Mouse (Mus musculus): Measurements from ENCODE around the gene Aldh16a1. TPM values are rescaled to one million over a fixed set of nuclear protein-coding genes. Genes with fewer than 3 reads are reported as not detected.
"Not testable (repeated sequence)": the region's sequence is repeated elsewhere in the genome, so short reads cannot be mapped to it uniquely, and the experiment has no call there.

The Aldh16a1 gene
- polyA plus RNA-seq, 2 experiments = 40.0 to 45.6 TPM

GRCm38 (mm10) chr7:45112529-45112928 lies 41.9 kb downstream of the Aldh16a1 start:
- Histone ChIP-seq H3K4me3 (replicated peaks; ENCODE audit: low read length) (no peak overlapping the region), H3K27ac (replicated peaks; ENCODE audit: low read depth, low read length) (no peak overlapping the region), H3K9me3 (ENCODE audit: control insufficient read depth, low read length) (no peaks in the 10 kb centered on the region), H3K4me1 (ENCODE audit: control insufficient read depth, insufficient read depth, low read length) (no peaks in the 10 kb centered on the region), H3K4me2 (replicated peaks; ENCODE audit: low read depth, low read length, severe bottlenecking) (no peak overlapping the region), H3K27me3 (ENCODE audit: control insufficient read depth, insufficient read depth, low read length) (no peaks in the 10 kb centered on the region), H3K36me3 (ENCODE audit: control insufficient read depth, insufficient read depth, low read length) (no peaks in the 10 kb centered on the region), H3K9ac (ENCODE audit: low read depth, low read length, severe bottlenecking) (no peak overlapping the region)
- ATAC-seq (ENCODE audit: low FRiP score, low read depth) (no peak), DNase-seq (ENCODE audit: low spot score) (no peak)
- WGBS = 50% methylated on average over 3 of the region's 3 CpGs
- TF ChIP-seq POLR2A (IDR thresholded peaks at IDR 0.05; ENCODE audit: borderline replicate concordance, extremely low read depth, insufficient read depth, insufficient read length) = no peak

- ATAC-seq (ENCODE audit: low FRiP score, low read depth) = no peak
- TF ChIP-seq POLR2A (IDR thresholded peaks at IDR 0.05; ENCODE audit: borderline replicate concordance, extremely low read depth, insufficient read depth, insufficient read length) = no peak
- Histone ChIP-seq H3K36me3 (ENCODE audit: control insufficient read depth, insufficient read depth, low read length) (no peaks in the 10 kb centered on the region), H3K27ac (replicated peaks; ENCODE audit: low read depth, low read length) (no peak overlapping the region), H3K4me3 (replicated peaks; ENCODE audit: low read length) (no peak overlapping the region), H3K4me2 (replicated peaks; ENCODE audit: low read depth, low read length, severe bottlenecking) (no peak overlapping the region), H3K9me3 (ENCODE audit: control insufficient read depth, low read length) (no peaks in the 10 kb centered on the region), H3K9ac (ENCODE audit: low read depth, low read length, severe bottlenecking) (no peak overlapping the region), H3K27me3 (ENCODE audit: control insufficient read depth, insufficient read depth, low read length) (no peaks in the 10 kb centered on the region), H3K4me1 (ENCODE audit: control insufficient read depth, insufficient read depth, low read length) (no peaks in the 10 kb centered on the region)
- WGBS = 39% methylated on average over 2 of the region's 2 CpGs
- no peak for DNase-seq (ENCODE audit: low spot score)
Measured at GRCm38 (mm10) chr7:45111940-45112339, 42.4 kb downstream of the Aldh16a1 start.

- H3K9ac ChIP-seq (ENCODE audit: low read depth, low read length, severe bottlenecking); H3K4me3 ChIP-seq (replicated peaks; ENCODE audit: low read length); DNase-seq (ENCODE audit: low spot score); H3K36me3 ChIP-seq (ENCODE audit: control insufficient read depth, insufficient read depth, low read length); H3K4me2 ChIP-seq (replicated peaks; ENCODE audit: low read depth, low read length, severe bottlenecking); H3K27ac ChIP-seq (replicated peaks; ENCODE audit: low read depth, low read length); H3K27me3 ChIP-seq (ENCODE audit: control insufficient read depth, insufficient read depth, low read length); H3K9me3 ChIP-seq (ENCODE audit: control insufficient read depth, low read length); H3K4me1 ChIP-seq (ENCODE audit: control insufficient read depth, insufficient read depth, low read length); ATAC-seq (ENCODE audit: low FRiP score, low read depth): not testable (repeated sequence)
- 89% methylated on average over 4 of the region's 4 CpGs for WGBS
Measured at GRCm38 (mm10) chr7:45110089-45110488, 44.3 kb downstream of the Aldh16a1 start.

DNA sequence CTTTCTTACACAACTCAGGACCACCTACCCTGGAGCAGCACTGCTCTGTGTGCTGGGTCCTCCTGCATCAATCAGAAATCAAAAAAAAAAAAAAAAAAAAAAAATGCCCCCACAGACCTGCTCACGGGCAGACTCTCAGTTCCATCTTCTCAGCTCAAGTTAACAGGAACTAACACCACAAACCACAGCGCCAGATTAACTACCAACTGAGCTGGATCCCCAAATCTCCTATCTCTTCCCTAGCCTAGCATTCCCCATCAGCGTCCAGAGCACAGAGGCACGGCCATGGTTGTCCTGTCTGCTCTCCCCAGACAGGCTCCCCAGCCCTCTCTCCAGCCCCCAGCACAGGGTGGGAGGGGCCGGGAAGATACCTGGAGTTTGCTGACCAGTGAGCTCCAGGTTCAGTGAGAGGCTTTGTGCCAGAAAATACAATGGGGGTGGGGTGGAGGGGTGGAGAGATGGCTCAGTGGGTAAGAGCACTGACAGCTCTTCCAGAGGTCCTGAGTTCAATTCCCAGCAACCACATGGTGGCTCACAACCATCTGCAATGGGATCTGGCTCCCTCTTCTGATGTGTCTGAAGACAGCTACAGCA lies 47.2 kb downstream of the Aldh16a1 start:
- 59% methylated on average over 5 of the region's 5 CpGs for WGBS
- DNase-seq (ENCODE audit: low spot score) = no peak
- H3K27ac ChIP-seq (replicated peaks; ENCODE audit: low read depth, low read length) = no peak overlapping the region

GRCm38 (mm10) chr7:45106441-45106840 lies 47.9 kb downstream of the Aldh16a1 start:
- Histone ChIP-seq H3K4me3 (replicated peaks; ENCODE audit: low read length) (no peak overlapping the region), H3K27me3 (ENCODE audit: control insufficient read depth, insufficient read depth, low read length) (no peaks in the 10 kb centered on the region), H3K36me3 (ENCODE audit: control insufficient read depth, insufficient read depth, low read length) (no peaks in the 10 kb centered on the region), H3K4me2 (replicated peaks; ENCODE audit: low read depth, low read length, severe bottlenecking) (no peak overlapping the region), H3K27ac (replicated peaks; ENCODE audit: low read depth, low read length) (no peak overlapping the region), H3K4me1 (ENCODE audit: control insufficient read depth, insufficient read depth, low read length) (peaks cover 21% of the 10 kb centered on the region), H3K9me3 (ENCODE audit: control insufficient read depth, low read length) (no peaks in the 10 kb centered on the region), H3K9ac (ENCODE audit: low read depth, low read length, severe bottlenecking) (no peak overlapping the region)
- TF ChIP-seq POLR2A (IDR thresholded peaks at IDR 0.05; ENCODE audit: borderline replicate concordance, extremely low read depth, insufficient read depth, insufficient read length) = no peak
- no peak for DNase-seq (ENCODE audit: low spot score)
- WGBS = 48% methylated on average over 6 of the region's 6 CpGs
- ATAC-seq (ENCODE audit: low FRiP score, low read depth) = no peak

More for the DNA sequence above, 47.2 kb downstream of the Aldh16a1 start:
- H3K4me3 ChIP-seq (replicated peaks; ENCODE audit: low read length) = no peak overlapping the region
- H3K27me3 ChIP-seq (ENCODE audit: control insufficient read depth, insufficient read depth, low read length) = no peaks in the 10 kb centered on the region
- no peaks in the 10 kb centered on the region for H3K9me3 ChIP-seq (ENCODE audit: control insufficient read depth, low read length)
- H3K4me2 ChIP-seq (replicated peaks; ENCODE audit: low read depth, low read length, severe bottlenecking) = no peak overlapping the region
- ATAC-seq (ENCODE audit: low FRiP score, low read depth) = no peak
- H3K36me3 ChIP-seq (ENCODE audit: control insufficient read depth, insufficient read depth, low read length) = no peaks in the 10 kb centered on the region
- H3K9ac ChIP-seq (ENCODE audit: low read depth, low read length, severe bottlenecking) = no peak overlapping the region
- peaks cover 21% of the 10 kb centered on the region for H3K4me1 ChIP-seq (ENCODE audit: control insufficient read depth, insufficient read depth, low read length)
- no peak for TF ChIP-seq POLR2A (IDR thresholded peaks at IDR 0.05; ENCODE audit: borderline replicate concordance, extremely low read depth, insufficient read depth, insufficient read length)

- Histone ChIP-seq H3K4me2 (replicated peaks; ENCODE audit: low read depth, low read length, severe bottlenecking) (no peak overlapping the region), H3K27me3 (ENCODE audit: control insufficient read depth, insufficient read depth, low read length) (no peaks in the 10 kb centered on the region), H3K9ac (ENCODE audit: low read depth, low read length, severe bottlenecking) (no peak overlapping the region), H3K4me3 (replicated peaks; ENCODE audit: low read length) (no peak overlapping the region), H3K27ac (replicated peaks; ENCODE audit: low read depth, low read length) (no peak overlapping the region), H3K4me1 (ENCODE audit: control insufficient read depth, insufficient read depth, low read length) (peaks cover 21% of the 10 kb centered on the region), H3K36me3 (ENCODE audit: control insufficient read depth, insufficient read depth, low read length) (no peaks in the 10 kb centered on the region), H3K9me3 (ENCODE audit: control insufficient read depth, low read length) (no peaks in the 10 kb centered on the region)
- TF ChIP-seq POLR2A (IDR thresholded peaks at IDR 0.05; ENCODE audit: borderline replicate concordance, extremely low read depth, insufficient read depth, insufficient read length) = no peak
- WGBS = 74% methylated on average over 8 of the region's 8 CpGs
- no peak for ATAC-seq (ENCODE audit: low FRiP score, low read depth)
- no peak for DNase-seq (ENCODE audit: low spot score)
Measured at GRCm38 (mm10) chr7:45105491-45105890, 48.9 kb downstream of the Aldh16a1 start.
